Mouse (Mus musculus): Measurements from ENCODE around the gene Rexo1.
"Not testable (repeated sequence)": the region's sequence is repeated elsewhere in the genome, so short reads cannot be mapped to it uniquely, and the experiment has no call there.

Gene Rexo1

GRCm38 (mm10) chr10:80561116-80561944 is at the start of gene Rexo1:
Gene Rexo1 (minus strand): TSS chr10:80561560.
- DNase-seq (ENCODE audit: low read depth) = peak; percentile 99

GRCm38 (mm10) chr10:80611024-80611423 is 49.7 kb upstream of the Rexo1 start:
- peak; percentile 73 for DNase-seq (ENCODE audit: low read depth)

GRCm38 (mm10) chr10:80610116-80610785 is 48.9 kb upstream of the Rexo1 start:
- no peak for DNase-seq (ENCODE audit: low read depth)

GRCm38 (mm10) chr10:80609269-80609924 is 48.0 kb upstream of the Rexo1 start:
- no peak for DNase-seq (ENCODE audit: low read depth)

GRCm38 (mm10) chr10:80608435-80608834 is 47.1 kb upstream of the Rexo1 start:
- DNase-seq (ENCODE audit: low read depth) = no peak

DNA sequence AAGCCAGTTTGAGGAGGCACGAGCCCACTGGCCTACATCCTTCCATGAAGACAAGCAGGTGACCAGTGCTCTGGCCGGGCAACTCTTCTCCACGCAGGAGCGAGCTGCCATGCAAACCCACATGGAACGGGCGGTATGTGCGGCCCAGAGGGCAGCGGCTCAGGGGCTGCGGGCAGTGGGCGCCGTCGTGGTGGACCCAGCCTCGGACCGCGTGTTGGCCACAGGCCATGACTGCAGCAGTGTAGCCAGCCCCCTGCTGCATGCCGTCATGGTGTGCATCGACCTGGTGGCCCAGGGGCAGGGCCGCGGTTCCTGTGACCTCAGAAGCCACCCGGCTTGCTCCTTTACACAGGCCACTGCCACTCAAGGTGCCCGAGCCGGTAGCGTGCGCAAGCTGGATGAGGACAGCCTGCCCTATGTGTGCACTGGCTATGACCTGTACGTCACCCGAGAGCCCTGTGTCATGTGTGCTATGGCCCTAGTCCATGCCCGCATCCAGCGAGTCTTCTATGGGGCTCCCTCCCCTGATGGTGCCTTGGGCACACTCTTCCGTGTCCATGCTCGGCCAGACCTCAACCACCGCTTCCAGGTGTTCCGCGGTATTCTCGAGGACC is 45.5 kb upstream of the Rexo1 start:
- DNase-seq (ENCODE audit: low read depth) = no peak

DNA sequence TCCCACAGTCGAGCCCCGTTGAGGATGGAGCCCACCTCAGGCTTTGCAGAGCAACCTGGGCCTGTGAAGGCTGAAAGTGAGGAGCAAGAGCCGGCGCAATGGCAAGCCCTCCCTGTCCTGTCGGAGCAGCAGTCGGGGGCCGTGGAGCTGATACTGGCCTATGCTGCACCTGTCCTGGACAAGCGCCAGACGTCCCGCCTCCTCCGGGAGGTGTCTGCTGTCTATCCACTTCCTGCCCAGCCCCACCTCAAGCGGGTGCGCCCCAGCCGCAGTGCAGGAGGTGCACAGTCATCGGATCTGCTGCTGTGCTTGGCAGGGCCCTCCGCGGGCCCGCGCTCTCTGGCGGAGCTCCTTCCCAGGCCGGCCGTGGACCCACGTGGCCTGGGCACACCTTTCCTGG is 44.9 kb upstream of the Rexo1 start:
- no peak for DNase-seq (ENCODE audit: low read depth)

DNA sequence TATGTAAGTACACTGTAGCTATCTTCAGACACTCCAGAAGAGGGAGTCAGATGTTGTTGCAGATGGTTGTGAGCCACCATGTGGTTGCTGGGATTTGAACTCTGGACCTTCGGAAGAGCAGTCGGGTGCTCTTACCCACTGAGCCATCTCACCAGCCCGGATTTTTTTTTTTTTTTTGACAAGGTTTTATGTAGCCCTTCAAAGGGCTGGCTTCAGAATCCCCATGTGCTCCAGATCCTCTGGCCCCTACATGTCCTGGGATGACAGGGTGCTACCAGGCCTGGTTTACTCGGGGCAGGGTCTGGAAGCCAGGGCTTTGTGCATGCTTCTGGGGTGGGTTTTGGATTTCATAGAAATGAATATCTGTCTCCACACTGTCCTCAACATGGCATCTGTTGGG is 44.4 kb upstream of the Rexo1 start, which contains the start of gene Gm49322:
TSS of gene Gm49322 (plus strand) at position 301 of the 400 bp plus-strand sequence.
- not testable (repeated sequence) for DNase-seq (ENCODE audit: low read depth)

GRCm38 (mm10) chr10:80604988-80605387 is 43.6 kb upstream of the Rexo1 start:
- DNase-seq (ENCODE audit: low read depth) = no peak

GRCm38 (mm10) chr10:80604001-80604509 is 42.7 kb upstream of the Rexo1 start:
- no peak for DNase-seq (ENCODE audit: low read depth)

DNA sequence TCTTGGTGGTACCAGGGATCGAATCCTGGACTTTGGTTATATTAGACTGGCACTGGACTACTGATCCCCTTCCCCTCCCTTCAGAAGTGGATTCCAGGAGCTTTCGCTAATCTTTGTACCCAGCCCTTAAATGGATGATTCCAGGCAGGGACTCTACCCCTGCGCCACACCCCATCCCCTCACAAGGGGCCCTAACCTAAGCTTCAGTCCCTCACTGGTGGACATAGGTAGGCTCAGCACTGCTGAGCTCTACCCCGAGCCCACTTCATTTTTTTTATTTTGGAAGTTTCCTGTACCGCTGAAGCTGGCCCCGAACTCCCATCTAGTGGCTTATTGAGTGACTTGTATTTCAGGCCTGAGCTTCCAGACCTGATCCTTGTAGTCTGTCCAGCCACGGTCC is 42.0 kb upstream of the Rexo1 start:
- no peak for DNase-seq (ENCODE audit: low read depth)

DNA sequence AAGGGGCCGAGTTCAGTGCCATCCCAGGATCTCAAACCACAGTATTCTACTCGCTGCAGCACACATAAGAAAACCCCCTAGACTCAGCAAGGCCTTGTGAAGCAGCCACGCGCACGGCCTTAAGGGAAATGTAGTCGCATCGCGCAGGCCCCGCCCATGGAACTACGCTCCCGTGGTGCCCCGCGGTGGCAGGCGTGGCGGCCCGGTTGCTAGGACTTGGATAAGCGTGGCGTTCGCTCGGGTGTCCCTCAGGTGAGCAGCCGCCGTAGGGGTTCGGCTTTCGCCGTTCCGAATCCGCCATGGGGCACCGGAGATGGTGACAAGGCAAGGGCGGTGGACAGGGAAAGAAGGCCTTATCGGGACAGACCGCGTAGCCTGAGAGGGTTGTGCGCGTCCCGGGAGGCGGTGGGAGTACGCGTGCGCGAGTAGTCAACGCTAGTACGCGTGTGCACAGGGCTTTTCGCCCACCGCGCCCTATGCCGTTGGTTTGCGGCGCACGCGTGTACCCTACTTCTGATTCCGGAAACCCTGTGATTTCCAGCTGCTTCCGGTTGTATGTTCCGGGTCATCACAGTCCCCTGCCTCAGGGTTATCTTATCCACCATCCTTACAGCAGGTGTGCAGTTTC is 41.5 kb upstream of the Rexo1 start, which contains the start of the genes Scamp4 and Adat3:
TSS of gene Scamp4 (plus strand) at position 175 of the 628 bp plus-strand sequence.
TSS of gene Adat3 (plus strand) at position 183 of the 628 bp plus-strand sequence.
- DNase-seq (ENCODE audit: low read depth) = peak; percentile 98

DNA sequence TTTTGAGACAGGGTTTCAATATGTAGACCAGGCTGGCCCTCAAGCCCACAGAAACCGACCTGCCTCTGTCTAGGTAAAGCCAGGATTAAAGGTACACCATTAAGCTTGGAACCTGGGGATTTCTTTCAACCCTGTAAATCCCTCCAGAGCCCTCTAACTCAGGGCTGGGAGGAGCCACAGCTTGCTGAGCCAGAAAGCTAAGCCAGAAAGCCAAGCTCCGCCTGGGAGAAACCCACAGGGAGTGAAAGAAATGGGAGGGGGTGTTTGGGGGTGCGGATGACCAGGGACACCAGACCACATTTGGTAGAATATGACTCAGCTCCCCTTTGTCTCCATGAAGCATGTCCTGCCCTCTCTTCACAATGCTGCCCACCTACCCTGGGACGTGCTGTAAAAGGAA is 35.0 kb upstream of the Rexo1 start:
- no peak for DNase-seq (ENCODE audit: low read depth)

- DNase-seq (ENCODE audit: low read depth) = peak; percentile 99
Observed at GRCm38 (mm10) chr10:80589879-80590854, 28.8 kb upstream of the Rexo1 start, which contains the start of gene Abhd17a. Gene Abhd17a (minus strand): TSS chr10:80590341.

- DNase-seq (ENCODE audit: low read depth) = no peak
Observed at GRCm38 (mm10) chr10:80589127-80589878, 27.9 kb upstream of the Rexo1 start.

DNA sequence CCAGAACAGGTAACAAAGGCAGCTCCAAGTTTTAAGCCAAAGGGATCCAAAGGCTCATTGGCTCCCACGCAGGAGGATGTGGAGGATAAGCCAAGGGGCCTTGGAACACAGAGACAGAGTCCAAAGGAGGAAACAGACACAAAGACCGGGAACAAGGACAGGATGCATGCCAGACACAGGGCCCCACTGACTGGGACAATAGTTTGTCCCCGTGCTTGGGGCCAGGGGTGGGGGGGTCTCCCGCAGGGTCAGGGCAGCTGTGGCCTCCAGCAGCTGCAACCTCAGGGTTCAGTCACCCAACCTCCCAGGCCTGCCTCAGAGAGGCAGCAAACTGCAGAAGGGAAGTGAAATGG is 25.9 kb upstream of the Rexo1 start:
- no peak for DNase-seq (ENCODE audit: low read depth)

GRCm38 (mm10) chr10:80586407-80587304 is 25.3 kb upstream of the Rexo1 start:
- DNase-seq (ENCODE audit: low read depth) = no peak

- no peak for DNase-seq (ENCODE audit: low read depth)
Observed at GRCm38 (mm10) chr10:80585581-80585980, 24.2 kb upstream of the Rexo1 start.

Data from NIH3T3 (cell line).